Mouse (Mus musculus) CD4-positive, CD25-positive, alpha-beta regulatory T cell, adult 9 weeks (primary cell): ENCODE results near the gene Vmn1r101. TPM values are rescaled to one million over a fixed set of nuclear protein-coding genes. Genes with fewer than 3 reads are reported as not detected.

ENCODE experiments used
- polyA plus RNA-seq: library from polyadenylated mRNA; unstranded; fragments of 100-300 nt; shearing (Covaris generic); gene quantifications from one replicate; pipeline ENCODE4 v1.2.1, GENCODE M21; 2017

The Vmn1r101 gene
- polyA plus RNA-seq: not detected

DNA sequence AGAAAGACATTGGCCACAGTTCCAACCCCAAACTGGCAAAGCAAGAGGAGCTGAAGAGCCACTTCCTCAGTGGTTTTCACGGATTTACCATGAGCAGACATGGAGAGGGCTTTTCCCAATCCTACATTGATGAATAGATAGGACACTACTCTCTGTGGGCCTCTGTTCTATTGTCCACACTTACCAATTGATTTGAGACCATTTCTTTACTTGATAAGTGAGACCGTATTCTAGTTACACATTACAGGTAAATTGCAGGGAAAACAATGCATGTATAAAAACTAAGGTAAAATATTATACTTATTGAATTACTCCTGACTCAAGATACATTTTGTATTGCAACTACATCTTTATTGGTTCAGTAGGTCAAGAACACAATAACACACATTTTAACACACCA is at the start of gene Vmn1r101:
Gene Vmn1r101, minus strand, starts transcription at position 101 of the 400 bp plus-strand sequence.

DNA sequence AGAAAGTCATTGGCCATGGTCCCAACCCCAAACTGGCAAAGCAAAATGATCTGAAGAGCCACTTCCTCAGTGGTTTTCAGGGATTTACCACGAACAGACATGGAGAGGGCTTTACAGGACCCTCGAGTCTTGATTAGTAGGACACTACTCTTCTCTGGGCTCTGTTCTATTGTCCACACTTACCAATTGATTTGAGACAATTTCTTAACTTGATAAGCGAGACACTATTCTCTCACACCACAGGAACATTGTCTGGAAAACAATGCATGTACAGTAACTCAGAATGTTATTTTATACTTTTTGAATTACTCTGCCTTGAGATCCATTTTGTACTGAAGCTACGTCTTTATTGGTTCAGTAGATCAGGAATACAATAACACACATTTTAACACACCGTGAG is 32.4 kb upstream of the Vmn1r101 start, which contains the start of gene Gm10670:
Gene Gm10670, minus strand, starts transcription at position 101 of the 400 bp plus-strand sequence.

DNA sequence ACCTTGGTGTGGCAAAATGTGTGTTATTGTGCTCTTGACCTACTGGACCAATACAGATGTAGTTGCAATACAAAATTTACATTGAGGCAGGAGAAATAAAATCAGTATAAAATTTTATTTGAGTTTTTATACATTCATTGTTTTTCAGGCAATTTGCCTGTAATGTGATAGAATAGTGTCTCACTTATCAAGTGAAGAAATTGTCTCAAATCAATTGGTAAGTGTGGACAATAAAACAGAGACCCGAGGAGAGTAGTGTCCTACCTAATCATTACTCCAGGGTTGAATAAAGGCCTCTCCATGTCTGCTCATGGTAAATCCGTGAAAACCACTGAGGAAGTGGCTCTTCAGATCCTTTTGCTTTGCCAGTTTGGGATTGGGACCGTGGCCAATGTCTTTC is 24.8 kb downstream of the Vmn1r101 start, which contains the start of gene Vmn1r100:
Gene Vmn1r100, plus strand, starts transcription at position 301 of the 400 bp plus-strand sequence.

Other genes starting within 250 kb of the Vmn1r101 start
- not detected for gene Vmn1r95, start 248.9 kb downstream of the Vmn1r101 start, polyA plus RNA-seq
- gene Gm6164, start 237.0 kb downstream of the Vmn1r101 start, polyA plus RNA-seq: not detected
- gene Gm4498, start 208.8 kb downstream of the Vmn1r101 start, polyA plus RNA-seq: not detected
- not detected for gene Gm5890, start 179.8 kb downstream of the Vmn1r101 start, polyA plus RNA-seq
- not detected for gene Gm4133, start 108.5 kb downstream of the Vmn1r101 start, polyA plus RNA-seq
- gene Gm5728, start 67.2 kb downstream of the Vmn1r101 start, polyA plus RNA-seq: not detected
- gene Vmn1r100, start 24.7 kb downstream of the Vmn1r101 start, polyA plus RNA-seq: not detected
- not detected for gene Gm10670, start 32.3 kb upstream of the Vmn1r101 start, polyA plus RNA-seq
- not detected for gene Vmn1r103, start 67.9 kb upstream of the Vmn1r101 start, polyA plus RNA-seq
- gene Vmn1r104, start 91.2 kb upstream of the Vmn1r101 start, polyA plus RNA-seq: not detected
- not detected for gene Gm5726, start 103.2 kb upstream of the Vmn1r101 start, polyA plus RNA-seq
- not detected for gene Gm4141, start 133.6 kb upstream of the Vmn1r101 start, polyA plus RNA-seq
- not detected for gene Gm4513, start 156.4 kb upstream of the Vmn1r101 start, polyA plus RNA-seq
- not detected for gene Vmn1r107, start 226.3 kb upstream of the Vmn1r101 start, polyA plus RNA-seq